Mouse (Mus musculus): Measurements from ENCODE around the gene Gm38100. TPM values are rescaled to one million over a fixed set of nuclear protein-coding genes. Genes with fewer than 3 reads are reported as not detected.

The Gm38100 gene
- total RNA-seq (2012; rRNA removed): 0.15 and 0.16 TPM in 2 replicates
- under 1 TPM in 1 of 2 experiments, not detected in 1; 0.24 TPM for polyA plus RNA-seq (2012; ENCODE audit: insufficient read depth in 1 of 2, insufficient read length in 2 of 2, low read depth in 1 of 2, low replicate concordance in 2 of 2, missing spikeins in 1 of 2)

DNA sequence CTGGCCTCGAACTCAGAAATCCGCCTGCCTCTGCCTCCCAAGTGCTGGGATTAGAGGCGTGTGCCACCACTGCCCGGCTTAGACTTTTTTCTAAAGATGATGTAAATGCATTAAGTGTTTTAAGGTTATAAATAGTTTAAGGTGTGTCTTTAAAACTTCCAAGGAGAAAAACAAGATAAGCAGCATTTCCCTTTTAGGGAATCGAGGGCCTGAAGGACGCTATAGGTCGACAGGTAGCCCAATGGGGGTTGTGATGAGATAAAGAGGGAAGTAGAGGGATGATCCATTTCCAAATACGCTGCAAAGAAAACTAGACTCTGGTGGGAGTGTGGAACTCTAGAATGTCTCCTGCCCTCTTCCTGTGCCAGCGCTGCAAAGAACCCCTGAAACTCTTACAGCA is at the start of gene Gm38100:
Gm38100 (plus strand) TSS at position 301 of the 400 bp plus-strand sequence.
- TF ChIP-seq MAFK (IDR thresholded peaks at IDR 0.05; ENCODE audit: borderline replicate concordance, low read depth, low read length) (no peak), ZMIZ1 (IDR thresholded peaks at IDR 0.05; ENCODE audit: low read depth, low read length) (no peak), GABPA (IDR thresholded peaks at IDR 0.05; ENCODE audit: low read depth, low read length) (no peak), MAZ (IDR thresholded peaks at IDR 0.05; ENCODE audit: low read depth, low read length) (no peak), ZKSCAN1 (IDR thresholded peaks at IDR 0.05; ENCODE audit: low read depth, low read length) (no peak), MAX (IDR thresholded peaks at IDR 0.05; ENCODE audit: low read length) (no peak), TBP (IDR thresholded peaks at IDR 0.05; ENCODE audit: low read depth, low read length) (no peak), EP300 (IDR thresholded peaks at IDR 0.05; ENCODE audit: low read depth in 1 of 2, low read length in 2 of 2) (no peak), USF1 (IDR thresholded peaks at IDR 0.05; ENCODE audit: low read depth, low read length) (no peak), KAT2A (conservative IDR thresholded peaks at IDR 0.05; ENCODE audit: low read depth, low read length) (no peak), NRF1 (IDR thresholded peaks at IDR 0.05; ENCODE audit: insufficient read depth, low read depth, low read length, poor library complexity, severe bottlenecking) (no peak), NELFE (IDR thresholded peaks at IDR 0.05; ENCODE audit: low read depth, low read length) (no peak), TCF12 (IDR thresholded peaks at IDR 0.05; ENCODE audit: low read depth, low read length) (no peak), BHLHE40 (IDR thresholded peaks at IDR 0.05; ENCODE audit: borderline replicate concordance, low read depth, low read length) (no peak), E2F4 (IDR thresholded peaks at IDR 0.05; ENCODE audit: borderline replicate concordance, low read depth, low read length) (no peak), MYC (IDR thresholded peaks at IDR 0.05; ENCODE audit: low read depth, low read length) (no peak), ETS1 (IDR thresholded peaks at IDR 0.05; ENCODE audit: low read depth, low read length) (no peak), UBTF (IDR thresholded peaks at IDR 0.05; ENCODE audit: borderline replicate concordance, insufficient read depth, low read depth, low read length) (no peak)
- no peak for DNase-seq (ENCODE audit: low read depth, low spot score)
- H3K9me3 ChIP-seq (replicated peaks; ENCODE audit: insufficient read depth, low read length): no peaks in the 10 kb centered on the region

DNA sequence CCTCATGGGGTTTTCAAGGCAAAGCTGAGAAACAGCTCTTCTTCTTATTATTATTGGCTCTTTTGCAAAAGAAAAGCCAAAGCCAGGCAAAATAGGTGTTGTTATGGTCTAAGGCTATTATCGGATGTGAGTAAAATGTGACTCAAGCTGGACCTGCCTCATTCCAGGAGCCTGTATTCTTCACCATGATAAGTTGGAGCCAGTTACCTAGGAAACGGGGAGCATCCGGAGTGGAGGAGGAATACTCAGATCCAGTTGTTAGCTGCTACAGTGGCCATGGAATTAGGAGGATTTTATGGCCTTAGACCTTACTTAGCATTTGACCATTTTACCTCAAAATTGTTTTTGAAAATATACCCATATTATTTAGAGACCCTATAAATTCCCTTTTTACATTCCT is 49.4 kb upstream of the Gm38100 start:
- H3K79me2 ChIP-seq (ENCODE audit: control insufficient read depth, insufficient read depth, low read length, poor library complexity): no peaks in the 10 kb centered on the region
- no peaks in the 10 kb centered on the region for H3K36me3 ChIP-seq (ENCODE audit: control insufficient read depth in 1 of 2, insufficient read depth in 2 of 2, low read length in 2 of 2)
- no peak overlapping the region for H3K4me3 ChIP-seq (ENCODE audit: control insufficient read depth in 1 of 2, insufficient read depth in 1 of 2, low read depth in 2 of 2, low read length in 2 of 2)
- no peak overlapping the region for H3K27ac ChIP-seq (ENCODE audit: control insufficient read depth, low read depth, low read length)
- DNase-seq (ENCODE audit: low read depth, low spot score): no peak
- peaks cover 0 to 1% of the 10 kb centered on the region in 2 experiments; a peak in 1 of 4 replicates for H3K27me3 ChIP-seq (ENCODE audit: control insufficient read depth in 1 of 2, insufficient read depth in 2 of 2, low read length in 2 of 2)
- TF ChIP-seq TBP (IDR thresholded peaks at IDR 0.05; ENCODE audit: low read depth, low read length) (no peak), CTCF (IDR thresholded peaks at IDR 0.05 in 2 of 3, conservative IDR thresholded peaks at IDR 0.05 in 1 of 3; ENCODE audit: control insufficient read depth in 1 of 3, insufficient read depth in 1 of 3, low read depth in 2 of 3, low read length in 3 of 3, poor library complexity in 1 of 3, severe bottlenecking in 1 of 3) (no peak), CHD1 (IDR thresholded peaks at IDR 0.05; ENCODE audit: low read depth, low read length) (no peak), NRF1 (IDR thresholded peaks at IDR 0.05; ENCODE audit: insufficient read depth, low read depth, low read length, poor library complexity, severe bottlenecking) (no peak), CHD2 (IDR thresholded peaks at IDR 0.05; ENCODE audit: low read length) (no peak), KAT2A (conservative IDR thresholded peaks at IDR 0.05; ENCODE audit: low read depth, low read length) (no peak), EP300 (IDR thresholded peaks at IDR 0.05; ENCODE audit: low read depth in 1 of 2, low read length in 2 of 2) (no peak), BHLHE40 (IDR thresholded peaks at IDR 0.05; ENCODE audit: borderline replicate concordance, low read depth, low read length) (no peak), ZC3H11A (IDR thresholded peaks at IDR 0.05; ENCODE audit: low read depth, low read length) (no peak), MXI1 (IDR thresholded peaks at IDR 0.05; ENCODE audit: low read depth, low read length) (no peak), POLR2AphosphoS2 (IDR thresholded peaks at IDR 0.05; ENCODE audit: low read length) (no peak), TAL1 (IDR thresholded peaks at IDR 0.05; ENCODE audit: low read length) (no peak), NELFE (IDR thresholded peaks at IDR 0.05; ENCODE audit: low read depth, low read length) (no peak), POLR2AphosphoS5 (IDR thresholded peaks at IDR 0.05; ENCODE audit: borderline replicate concordance, low read depth, low read length) (no peak), MYB (IDR thresholded peaks at IDR 0.05; ENCODE audit: low read depth, low read length) (no peak), ZKSCAN1 (IDR thresholded peaks at IDR 0.05; ENCODE audit: low read depth, low read length) (no peak), RCOR1 (IDR thresholded peaks at IDR 0.05; ENCODE audit: low read depth, low read length) (no peak), USF2 (IDR thresholded peaks at IDR 0.05; ENCODE audit: borderline replicate concordance in 1 of 2, insufficient read depth in 1 of 2, low read depth in 1 of 2, low read length in 2 of 2) (no peak), ZMIZ1 (IDR thresholded peaks at IDR 0.05; ENCODE audit: low read depth, low read length) (no peak)
- H3K4me1 ChIP-seq (ENCODE audit: control insufficient read depth in 1 of 2, insufficient read depth in 2 of 2, low read length in 2 of 2): no peaks in the 10 kb centered on the region
- no peak overlapping the region for H3K9ac ChIP-seq (ENCODE audit: control insufficient read depth, low read depth, low read length, poor library complexity, severe bottlenecking)
- H3K9me3 ChIP-seq (replicated peaks; ENCODE audit: insufficient read depth, low read length): no peaks in the 10 kb centered on the region

More for the DNA sequence above, at the start of gene Gm38100:
- Histone ChIP-seq H3K27me3 (ENCODE audit: control insufficient read depth in 1 of 2, insufficient read depth in 2 of 2, low read length in 2 of 2) (no peaks in the 10 kb centered on the region), H3K4me3 (ENCODE audit: control insufficient read depth in 1 of 2, insufficient read depth in 1 of 2, low read depth in 2 of 2, low read length in 2 of 2) (no peak within 1 kb of the TSS), H3K36me3 (ENCODE audit: control insufficient read depth in 1 of 2, insufficient read depth in 2 of 2, low read length in 2 of 2) (no peaks in the 10 kb centered on the region), H3K27ac (ENCODE audit: control insufficient read depth, low read depth, low read length) (no peak within 1 kb of the TSS), H3K4me1 (ENCODE audit: control insufficient read depth in 1 of 2, insufficient read depth in 2 of 2, low read length in 2 of 2) (no peaks in the 10 kb centered on the region), H3K9ac (ENCODE audit: control insufficient read depth, low read depth, low read length, poor library complexity, severe bottlenecking) (no peak within 1 kb of the TSS), H3K79me2 (ENCODE audit: control insufficient read depth, insufficient read depth, low read length, poor library complexity) (no peaks in the 10 kb centered on the region)

All from MEL (cell line).